Mouse (Mus musculus) olfactory bulb, adult 2 months (tissue): ENCODE data around the gene Itgb3bp.

Experiments
- CTCF ChIP-seq: fragments of 200-500 bp; IDR thresholded peaks from 2 replicates; pipeline ENCODE4 v1.5.1; 2012; ENCODE audit warnings: low read depth, mild to moderate bottlenecking, low read length, moderate library complexity; ENCODE audit not compliant: insufficient read depth
- POLR2A ChIP-seq: fragments of 200-500 bp; IDR thresholded peaks from 2 replicates; pipeline ENCODE4 v1.6.1; 2012; ENCODE audit warnings: mild to moderate bottlenecking, low read depth, low read length, moderate library complexity; ENCODE audit not compliant: insufficient read depth

DNA sequence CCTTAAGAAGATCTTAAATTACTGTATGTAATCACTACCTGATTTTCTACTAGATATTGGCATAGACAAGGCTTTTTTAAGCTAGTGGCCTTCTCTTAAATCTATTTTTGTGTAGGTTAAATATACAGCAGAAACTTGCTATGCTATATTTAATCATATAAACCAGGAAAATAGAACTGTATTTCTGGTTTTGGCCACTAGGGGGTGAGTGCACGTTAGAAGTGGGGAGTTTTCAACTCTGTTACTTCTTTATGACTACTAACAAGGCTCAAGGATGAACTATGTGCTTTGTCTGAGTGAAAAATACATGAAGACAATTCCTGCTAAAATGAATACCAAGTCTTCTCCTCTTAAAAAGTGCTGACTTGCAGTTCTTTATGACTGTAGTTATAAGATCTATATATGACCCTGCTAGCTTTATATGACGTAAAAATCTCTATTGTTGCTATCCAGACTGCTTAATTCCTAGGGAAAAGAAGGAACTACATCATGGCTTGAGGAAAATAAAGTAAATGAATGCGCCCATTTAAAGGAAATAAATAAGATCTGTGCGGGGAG is 15.6 kb downstream of the Itgb3bp start:
- no peak for TF ChIP-seq CTCF
- TF ChIP-seq POLR2A = no peak
